Mouse (Mus musculus) adrenal gland, postnatal 36 days (tissue): ENCODE data around the gene Mgat2. TPM values are rescaled to one million over a fixed set of nuclear protein-coding genes. Genes with fewer than 3 reads are reported as not detected.
A peak's percentile ranks its signal among the peaks of the same experiment; 100 is the strongest.
"Not testable (repeated sequence)": the region's sequence is repeated elsewhere in the genome, so short reads cannot be mapped to it uniquely, and the experiment has no call there.

Experiments
- DNase-seq, 2 experiments: peaks; one replicate each; pipeline ENCODE4 v3.0.0; 2021; ENCODE audit warnings: mixed read lengths in 1 of 2
- long read RNA-seq, 2 experiments: library from polyadenylated mRNA; stranded (forward); transcript quantifications; one replicate each; pipeline ENCODE4 v2.0.0; 2021; ENCODE audit warnings: borderline sequencing depth in 2 of 2
- total RNA-seq, 2 experiments: library from RNA; stranded (reverse); gene quantifications; 2 replicates each; pipeline ENCODE4 v1.2.3; 2021

The Mgat2 gene
- total RNA-seq: 10 to 100 TPM; 68.5 to 76.3 TPM
- long read RNA-seq, experiment 1, transcript Mgat2-201 (1 exons, 2,614 nt): major isoform, 225 of 226 reads
- long read RNA-seq, experiment 1, partial matches to known transcripts: 0 of 226 reads
- long read RNA-seq, experiment 1, other reads (novel, unspliced or antisense): 1 of 226 reads
- long read RNA-seq, experiment 2, transcript Mgat2-201 (1 exons, 2,614 nt): major isoform, 60 of 60 reads
- long read RNA-seq, experiment 2, partial matches to known transcripts: 0 of 60 reads
- long read RNA-seq, experiment 2, other reads (novel, unspliced or antisense): 0 of 60 reads

DNA sequence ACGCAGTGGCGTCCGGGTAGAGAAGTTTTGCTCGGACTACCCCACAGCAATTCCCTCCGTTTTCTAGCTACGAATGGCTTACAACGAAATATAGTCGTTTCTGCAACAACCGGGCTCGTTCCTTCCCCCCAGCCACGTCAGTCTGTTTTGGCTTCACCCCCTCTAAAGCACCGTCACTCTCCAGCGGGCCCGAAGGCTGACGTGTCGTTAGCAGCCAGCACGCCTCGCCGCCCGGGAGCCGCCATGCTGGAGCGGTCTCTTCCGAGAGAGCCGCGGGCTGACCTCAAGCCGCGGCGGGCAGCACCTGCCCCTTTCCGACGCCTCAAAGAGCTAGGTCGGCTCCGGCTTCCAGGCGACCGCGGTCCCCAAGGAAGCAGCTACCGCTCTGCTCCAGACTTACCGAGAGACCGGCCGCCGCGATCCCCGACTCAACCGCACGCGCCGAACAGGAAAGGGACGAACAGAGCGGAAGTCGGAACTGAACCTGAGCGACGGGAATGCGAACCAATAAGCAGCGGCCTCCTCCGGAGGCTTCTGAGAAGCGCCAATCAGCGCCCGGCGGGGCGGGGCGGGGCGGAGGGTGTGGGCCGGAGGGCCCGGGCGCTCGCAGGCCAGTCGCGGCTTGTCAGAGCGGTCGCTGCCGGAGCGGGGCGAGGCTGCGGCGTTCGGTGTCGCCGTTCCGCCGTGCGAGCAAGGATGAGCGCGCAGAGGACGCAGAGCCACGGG is at the start of gene Mgat2, which contains the start of gene Rpl36al:
Gene Mgat2, plus strand, starts transcription at position 575 of the 726 bp plus-strand sequence.
Gene Rpl36al, minus strand, starts transcription at position 501 of the 726 bp plus-strand sequence.
- peak; percentile 99 to 100 for DNase-seq

DNA sequence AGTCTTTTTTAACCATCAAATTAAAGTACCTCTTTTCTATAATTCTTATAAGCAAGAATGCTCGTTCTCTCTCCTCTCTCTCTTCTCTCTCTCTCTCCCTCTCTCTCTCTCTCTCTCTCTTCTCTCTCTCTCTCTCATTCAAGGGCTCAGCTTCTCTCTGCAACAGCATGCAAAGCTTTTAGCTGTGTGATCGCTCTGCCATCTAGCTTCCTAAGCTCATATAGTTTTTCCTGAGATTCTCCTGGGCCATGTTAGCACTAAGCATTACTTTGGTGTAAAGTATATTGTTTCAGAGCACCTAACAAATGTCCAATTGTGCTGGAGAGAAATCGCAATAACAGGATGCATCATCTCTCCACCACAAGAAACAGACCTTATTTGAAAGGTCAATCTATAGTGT is 44.8 kb upstream of the Mgat2 start:
- DNase-seq: no peak

DNA sequence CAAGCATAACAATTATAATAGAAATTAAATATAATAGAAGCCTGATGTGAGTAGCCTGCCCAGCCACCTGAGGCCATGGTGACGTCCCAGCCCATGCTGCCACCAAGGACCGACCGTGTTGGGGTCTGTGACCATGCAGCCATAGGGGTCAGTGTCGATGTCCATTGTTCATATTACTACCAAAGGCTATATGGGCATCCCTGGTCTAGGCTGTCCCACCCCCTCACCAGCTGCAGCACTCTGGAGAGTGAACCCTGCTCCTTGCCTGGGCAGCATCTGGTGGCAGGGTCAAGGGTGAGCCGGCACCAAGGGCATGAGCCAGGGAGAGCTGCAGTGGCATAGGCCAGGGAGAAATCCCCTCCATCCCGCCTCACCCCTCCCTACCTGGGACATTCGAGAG is 44.1 kb upstream of the Mgat2 start:
- DNase-seq: no peak

- DNase-seq: no peak
Observed at GRCm38 (mm10) chr12:69143460-69143859, 40.5 kb upstream of the Mgat2 start.

GRCm38 (mm10) chr12:69147166-69147735 is 36.7 kb upstream of the Mgat2 start:
- no peak for DNase-seq

- no peak for DNase-seq
Observed at GRCm38 (mm10) chr12:69150049-69150448, 33.9 kb upstream of the Mgat2 start.

DNA sequence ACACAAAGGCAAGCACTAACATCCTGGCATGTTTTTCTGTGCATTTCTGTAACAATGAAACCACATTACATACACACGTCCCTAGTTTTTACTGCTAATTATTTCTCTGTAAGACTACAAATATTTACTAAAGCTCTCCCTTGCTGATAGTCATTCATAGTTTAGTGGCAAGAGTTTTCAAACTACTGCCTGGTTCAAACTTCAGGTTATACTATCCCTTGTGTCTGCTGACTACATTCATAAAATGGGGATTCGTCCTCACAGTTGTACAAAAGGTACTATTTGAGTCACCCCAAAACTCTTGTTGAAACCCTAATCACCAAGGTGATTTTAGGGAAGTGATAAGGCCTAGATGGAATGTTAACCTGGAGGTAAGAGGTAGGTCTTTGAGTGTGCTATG is 28.0 kb upstream of the Mgat2 start:
- no peak for DNase-seq

- DNase-seq: no peak
Observed at GRCm38 (mm10) chr12:69156436-69156835, 27.5 kb upstream of the Mgat2 start.

GRCm38 (mm10) chr12:69157107-69157506 is 26.9 kb upstream of the Mgat2 start:
- no peak for DNase-seq

- DNase-seq: no peak
Observed at GRCm38 (mm10) chr12:69158366-69158764, 25.6 kb upstream of the Mgat2 start.

- peak; percentile 95 to 96 for DNase-seq
Observed at GRCm38 (mm10) chr12:69158765-69159577, 25.0 kb upstream of the Mgat2 start, which contains the start of gene Rps29. TSS of gene Rps29 (minus strand) at chr12:69159186.

DNA sequence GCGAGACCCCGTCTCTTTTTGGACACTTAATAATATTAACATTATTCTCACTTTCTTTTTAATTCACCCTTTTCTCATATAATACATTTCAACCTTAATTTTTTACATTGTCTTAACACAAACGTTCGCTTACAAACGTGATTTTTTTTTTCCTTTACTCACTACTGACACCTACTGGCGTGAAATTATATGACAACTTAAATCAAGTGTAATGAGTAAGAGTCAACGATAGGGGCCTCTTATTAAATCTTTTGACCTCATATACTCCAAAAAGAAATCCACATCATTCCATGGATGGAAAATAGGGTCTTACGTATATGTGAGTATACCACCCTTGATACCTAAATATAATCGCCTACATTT is 24.4 kb upstream of the Mgat2 start:
- DNase-seq: peak in 1 of 2 experiments; percentile 20

DNA sequence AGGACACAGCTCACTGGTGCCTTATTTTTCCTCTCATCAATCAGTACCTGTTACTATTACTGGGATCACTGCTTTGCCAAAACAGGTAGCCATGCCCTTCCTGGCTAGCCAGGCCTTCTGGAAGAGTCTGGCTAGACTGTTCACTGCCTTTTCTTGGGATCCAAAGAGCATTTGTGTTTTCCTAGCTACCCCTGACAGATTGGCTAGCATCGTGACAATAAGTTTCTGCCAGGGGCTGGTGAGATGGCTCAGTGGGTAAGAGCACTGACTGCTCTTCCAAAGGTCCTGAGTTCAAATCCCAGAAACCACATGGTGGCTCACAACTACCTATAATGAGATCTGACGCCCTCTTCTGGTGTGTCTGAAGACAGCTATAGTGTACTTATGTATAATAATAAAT is 23.3 kb upstream of the Mgat2 start:
- not testable (repeated sequence) for DNase-seq

DNA sequence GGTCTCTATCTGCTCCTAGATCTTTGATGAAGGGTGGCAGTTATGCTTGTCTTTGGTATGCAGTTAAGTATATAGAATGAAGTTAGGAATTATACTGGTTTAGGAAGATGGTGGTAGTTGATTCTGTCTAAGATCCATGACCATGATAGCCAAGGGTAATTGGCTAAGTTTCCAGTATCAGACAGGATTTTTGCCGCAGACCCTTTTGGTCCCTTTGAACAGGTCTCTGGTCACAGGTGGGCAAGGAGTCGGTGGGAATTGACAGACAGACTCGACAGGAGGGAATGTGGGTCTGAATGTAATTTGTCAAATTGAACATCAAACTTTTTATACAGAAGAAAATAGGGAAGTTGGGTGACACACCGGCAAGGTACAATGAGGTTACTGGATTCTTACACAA is 20.4 kb upstream of the Mgat2 start:
- DNase-seq: not testable (repeated sequence)

- DNase-seq: no peak
Observed at GRCm38 (mm10) chr12:69164904-69165303, 19.1 kb upstream of the Mgat2 start.

DNA sequence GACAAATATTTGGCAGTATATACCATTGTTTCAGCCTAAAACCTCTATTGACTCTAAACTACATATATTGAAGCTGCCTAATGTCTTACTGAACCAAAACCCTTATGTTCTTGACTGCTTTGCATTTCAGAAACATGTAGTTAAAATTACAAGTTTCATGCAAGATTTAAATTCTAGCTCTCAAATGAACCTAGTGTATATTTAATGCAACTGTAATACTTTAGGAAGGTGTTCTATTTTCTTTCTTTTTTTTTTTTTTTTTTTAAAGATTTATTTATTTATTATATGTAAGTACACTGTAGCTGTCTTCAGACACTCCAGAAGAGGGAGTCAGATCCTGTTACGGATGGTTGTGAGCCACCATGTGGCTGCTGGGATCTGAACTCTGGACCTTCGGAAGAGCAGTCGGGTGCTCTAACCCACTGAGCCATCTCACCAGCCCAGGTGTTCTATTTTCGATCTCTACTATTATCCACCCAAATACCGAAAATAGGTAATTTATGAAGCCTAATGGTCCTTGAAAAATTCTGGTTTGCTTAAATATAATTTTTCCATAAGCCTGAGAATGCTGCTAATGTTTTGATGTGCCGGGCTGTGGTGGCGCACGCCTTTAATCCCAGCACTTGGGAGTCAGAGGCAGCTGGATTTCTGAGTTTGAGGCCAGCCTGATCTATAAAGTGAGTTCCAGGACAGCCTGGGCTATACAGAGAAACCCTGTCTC is 16.9 kb upstream of the Mgat2 start:
- not testable (repeated sequence) for DNase-seq

DNA sequence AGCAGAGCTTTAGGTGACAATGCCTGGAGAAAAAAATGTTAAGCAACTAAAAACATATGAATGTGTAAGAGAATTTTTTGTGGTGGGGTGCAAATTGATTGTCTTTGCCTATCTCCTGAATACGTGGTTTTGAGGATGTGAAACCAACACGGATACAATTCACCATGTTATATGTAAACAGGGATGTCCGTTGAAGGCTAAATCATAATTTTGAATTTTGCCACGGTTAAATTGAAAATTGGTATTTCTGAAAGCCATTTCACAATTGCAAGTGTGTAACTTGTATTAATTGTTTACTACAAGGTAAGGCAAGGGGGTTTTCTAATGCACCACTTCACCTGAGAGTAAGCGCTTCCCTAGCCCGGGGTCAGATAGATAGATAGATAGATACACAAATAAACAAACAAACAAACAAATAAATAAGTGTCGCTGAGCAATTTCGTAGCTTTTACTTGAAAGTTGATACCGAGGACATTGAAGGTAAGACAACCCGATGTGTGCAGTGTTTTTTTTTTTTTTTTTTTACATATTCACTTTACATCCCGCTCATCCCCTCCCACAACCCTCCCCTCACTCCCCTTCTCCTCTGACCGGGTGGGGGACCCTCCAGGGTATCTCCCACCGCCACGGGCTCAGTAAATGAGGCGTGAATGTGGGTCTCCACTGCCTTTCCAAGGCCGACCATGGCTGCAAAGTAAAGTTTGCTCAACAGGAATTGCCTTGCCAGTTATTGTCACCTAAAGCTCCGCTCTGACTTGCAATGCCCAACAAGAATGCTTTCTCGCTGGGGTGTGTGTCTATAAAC is 16.1 kb upstream of the Mgat2 start:
- DNase-seq: no peak

DNA sequence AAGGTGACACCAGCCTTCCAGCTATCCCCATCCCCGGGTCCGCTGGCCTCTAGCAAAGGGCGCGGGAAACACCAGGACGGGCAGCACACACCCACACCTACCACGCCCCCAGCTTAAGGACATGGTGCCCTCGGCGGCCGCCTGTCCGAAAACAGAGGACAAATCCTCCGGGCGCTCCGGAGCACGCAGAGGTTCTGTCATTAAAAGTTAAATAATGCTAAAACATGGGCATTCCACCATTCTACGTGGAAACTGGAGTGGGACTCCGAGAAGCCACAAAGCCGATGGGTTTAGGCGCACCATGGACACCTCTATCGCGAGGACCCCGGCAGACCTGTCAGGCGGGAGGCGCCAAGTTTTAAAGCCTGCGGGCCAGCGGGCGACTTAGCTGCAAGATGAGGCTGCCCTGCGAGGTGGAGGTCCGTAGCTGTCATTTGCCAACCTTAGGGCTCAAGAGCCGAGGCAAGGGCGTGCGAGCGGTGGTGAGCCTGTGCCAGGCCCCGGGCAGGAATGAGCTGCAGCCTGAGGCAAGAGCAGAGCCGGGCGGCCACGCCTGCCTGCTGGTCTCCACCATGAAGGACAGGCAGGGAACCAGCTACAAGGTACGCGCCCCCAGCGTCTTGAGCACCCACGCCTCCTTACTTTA is 15.4 kb upstream of the Mgat2 start, which contains the start of gene Lrr1:
Gene Lrr1, plus strand, starts transcription at position 354 of the 646 bp plus-strand sequence.
- DNase-seq: peak; percentile 87 to 90

DNA sequence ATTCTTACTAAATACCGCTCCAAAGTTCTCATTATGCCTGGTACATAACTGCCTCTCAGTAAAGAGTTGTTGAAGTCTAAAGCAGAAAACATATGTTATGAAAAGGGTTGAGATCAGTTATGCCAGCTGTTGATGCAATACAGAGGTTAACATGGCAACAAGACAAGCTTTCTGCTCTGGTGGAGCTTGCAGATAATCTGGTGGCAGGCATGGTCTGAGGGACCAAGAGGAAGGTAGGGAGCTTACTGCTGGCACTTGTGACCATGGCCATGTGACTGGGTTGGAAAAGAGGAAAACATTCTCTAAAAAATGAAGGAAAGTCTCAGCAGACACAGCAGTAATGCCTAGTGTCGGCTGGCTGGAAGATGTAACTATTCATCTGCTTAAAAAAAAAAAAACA is 12.7 kb upstream of the Mgat2 start:
- no peak for DNase-seq

DNA sequence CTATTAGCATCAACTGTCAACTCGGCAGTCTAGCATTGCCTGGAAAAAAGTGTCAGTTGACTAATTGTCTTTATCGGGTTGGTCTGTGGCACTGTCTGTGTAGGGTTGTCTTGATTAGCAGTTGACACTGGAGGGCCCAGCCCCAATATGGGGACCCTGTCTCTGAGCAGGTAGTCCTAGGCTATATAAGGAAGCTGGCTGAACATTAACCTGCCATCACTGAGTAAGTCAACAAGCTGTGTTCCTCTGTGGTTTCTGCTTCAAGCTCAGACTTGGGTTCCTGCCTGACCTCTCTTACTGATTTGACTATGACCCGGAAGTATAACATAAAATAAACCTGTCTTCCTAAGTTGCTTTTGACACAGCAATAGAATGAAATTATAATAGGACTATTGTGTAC is 8.0 kb upstream of the Mgat2 start:
- DNase-seq: no peak
